Mouse (Mus musculus) embryonic facial prominence, embryonic 11.5 days (tissue): ENCODE results near the gene Stk10. TPM values are rescaled to one million over a fixed set of nuclear protein-coding genes. Genes with fewer than 3 reads are reported as not detected.

Experiments
- ATAC-seq: fragments of 200-750 bp; cut with Nextera tagmentation; replicated peaks from 2 replicates; pipeline ENCODE4 v1.8.0; 2017; ENCODE audit warnings: low read depth; ENCODE audit not compliant: insufficient number of reproducible peaks, low FRiP score, low TSS enrichment
- DNase-seq: peaks from one replicate; pipeline ENCODE4 v3.0.0-alpha.2; 2015; ENCODE audit warnings: low spot score
- H3K27ac ChIP-seq: fragments of 300-500 bp; sonication (generic); replicated peaks from 2 replicates; pipeline ENCODE4 v1.5.1; 2014; ENCODE audit warnings: mild to moderate bottlenecking, low read depth, low read length, control low read depth
- H3K27me3 ChIP-seq: fragments of 300-500 bp; sonication (generic); 2 replicates; pipeline ENCODE4 v1.6.1; 2014; ENCODE audit warnings: mild to moderate bottlenecking, low read length, moderate library complexity, mixed read lengths; ENCODE audit not compliant: control insufficient read depth, insufficient read depth
- H3K36me3 ChIP-seq: fragments of 300-500 bp; sonication (generic); replicated peaks from 2 replicates; pipeline ENCODE4 v1.6.1; 2014; ENCODE audit warnings: low read depth, mild to moderate bottlenecking, low read length, moderate library complexity, mixed read lengths; ENCODE audit not compliant: control insufficient read depth, insufficient read depth
- H3K4me1 ChIP-seq: fragments of 300-500 bp; sonication (generic); 2 replicates; pipeline ENCODE4 v1.6.1; 2014; ENCODE audit warnings: low read length, mixed read lengths; ENCODE audit not compliant: control insufficient read depth, insufficient read depth
- H3K4me2 ChIP-seq: fragments of 300-500 bp; sonication (generic); 2 replicates; pipeline ENCODE4 v1.6.1; 2014; ENCODE audit warnings: low read depth, mild to moderate bottlenecking, control low read depth, low read length, moderate library complexity
- H3K4me3 ChIP-seq: fragments of 300-500 bp; sonication (generic); 2 replicates; pipeline ENCODE4 v1.5.1; 2014; ENCODE audit warnings: low read depth, low read length, control low read depth
- H3K9ac ChIP-seq: fragments of 300-500 bp; sonication (generic); replicated peaks from 2 replicates; pipeline ENCODE4 v1.6.1; 2014; ENCODE audit warnings: mild to moderate bottlenecking, control low read depth, low read length
- H3K9me3 ChIP-seq: fragments of 300-500 bp; sonication (generic); replicated peaks from 2 replicates; pipeline ENCODE4 v1.6.1; 2016; ENCODE audit warnings: mild to moderate bottlenecking, low read length, inconsistent platforms, mixed read lengths; ENCODE audit not compliant: control insufficient read depth
- WGBS: fragments of 180-500 bp; shearing (Covaris S2); extraction: QIAGEN DNeasy Blood & Tissue Kit; methylation state at CpG from one replicate; pipeline ENCODE4 v1.1.7; 2014; 5-methylcytosine and 5-hydroxymethylcytosine counted together
- polyA plus RNA-seq: library from polyadenylated mRNA; unstranded; fragments of >200 nt; fragmentation: Nextera tagmentation; extraction: Ambion mirVana; gene quantifications from 2 replicates; pipeline ENCODE4 v1.2.1, GENCODE M21; 2014

The Stk10 gene
- polyA plus RNA-seq, 1 experiment from 2014 or later, result 1.4 TPM

DNA sequence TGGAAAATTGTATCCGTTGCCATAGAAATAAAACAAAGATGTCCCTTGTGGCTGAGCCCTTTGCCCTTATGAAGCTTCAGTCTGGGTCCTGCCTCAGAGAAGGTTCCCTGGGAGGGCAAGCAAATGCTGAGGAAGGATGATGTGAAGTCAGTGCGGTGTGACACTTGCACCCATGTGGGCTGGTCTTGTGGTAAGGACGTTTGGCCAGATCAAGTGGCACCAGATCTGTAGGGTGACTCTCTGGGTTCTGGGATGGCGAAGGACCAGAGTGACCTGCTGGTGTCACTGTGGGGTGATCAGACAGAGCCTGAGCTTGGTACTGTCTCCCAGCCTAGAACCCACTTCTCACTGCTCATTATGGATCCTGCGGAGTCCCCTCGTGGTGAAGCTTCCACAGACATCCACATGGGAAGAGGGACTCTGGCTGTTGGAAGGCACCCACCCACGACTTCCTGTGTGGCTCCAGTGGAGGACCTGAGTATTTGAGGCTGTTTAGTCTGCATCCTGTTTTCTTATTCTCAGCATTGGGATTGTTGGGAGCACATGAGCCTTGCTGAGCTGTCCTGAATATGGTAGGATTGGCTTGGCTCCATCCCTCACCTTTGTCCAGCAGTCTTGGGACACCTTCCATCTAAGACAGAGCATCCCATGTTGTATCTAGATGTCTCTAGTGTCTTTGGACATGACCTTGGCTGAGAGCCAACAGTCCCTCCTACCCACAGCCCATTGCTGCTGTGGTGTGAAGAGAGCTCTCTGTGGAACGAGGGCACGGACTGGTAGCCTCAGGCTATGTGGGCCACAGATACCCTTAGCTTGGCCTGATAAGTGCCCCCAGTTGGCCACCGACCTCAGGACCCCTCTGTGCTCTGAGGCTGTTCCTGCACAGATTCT, 28.6 kb downstream of the Stk10 start:
- WGBS, result 78% methylated on average over 10 of the region's 10 CpGs
- no peak overlapping the region for H3K27ac ChIP-seq
- H3K27me3 ChIP-seq, result no peaks in the 10 kb centered on the region

DNA sequence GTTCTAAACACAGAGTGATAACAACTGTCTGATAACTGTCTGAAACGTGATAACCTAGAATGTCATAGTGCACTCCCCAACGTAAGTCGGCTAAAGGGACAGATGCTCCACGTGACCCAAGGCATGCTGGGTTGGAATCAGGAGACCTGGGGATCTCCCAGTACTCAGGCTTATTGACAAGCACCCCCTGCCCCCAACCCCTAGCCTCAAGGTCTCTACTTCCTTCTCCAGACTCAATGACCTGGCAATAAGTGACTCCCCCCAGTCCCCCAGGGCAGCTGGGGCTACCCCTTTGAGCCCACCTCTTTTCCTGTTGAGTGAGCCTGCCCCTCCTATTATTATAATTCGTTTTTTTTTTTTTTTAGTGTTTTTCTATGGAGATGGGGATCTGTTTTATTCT, 29.6 kb downstream of the Stk10 start:
- H3K27ac ChIP-seq, result no peak overlapping the region
- H3K27me3 ChIP-seq, result no peaks in the 10 kb centered on the region
- no peak for DNase-seq
- no peaks in the 10 kb centered on the region for H3K9me3 ChIP-seq
- no peak overlapping the region for H3K4me2 ChIP-seq
- no peak overlapping the region for H3K9ac ChIP-seq
- 61% methylated on average over 5 of the region's 5 CpGs for WGBS
- H3K4me3 ChIP-seq, result no peak overlapping the region
- H3K4me1 ChIP-seq, result no peaks in the 10 kb centered on the region
- ATAC-seq, result no peak
- no peaks in the 10 kb centered on the region for H3K36me3 ChIP-seq

More for the DNA sequence above, 28.6 kb downstream of the Stk10 start:
- DNase-seq (no peak), ATAC-seq (no peak)
- Histone ChIP-seq H3K4me3 (no peak overlapping the region), H3K9ac (no peak overlapping the region), H3K4me2 (no peak overlapping the region), H3K4me1 (no peaks in the 10 kb centered on the region), H3K9me3 (no peaks in the 10 kb centered on the region), H3K36me3 (no peaks in the 10 kb centered on the region)

DNA sequence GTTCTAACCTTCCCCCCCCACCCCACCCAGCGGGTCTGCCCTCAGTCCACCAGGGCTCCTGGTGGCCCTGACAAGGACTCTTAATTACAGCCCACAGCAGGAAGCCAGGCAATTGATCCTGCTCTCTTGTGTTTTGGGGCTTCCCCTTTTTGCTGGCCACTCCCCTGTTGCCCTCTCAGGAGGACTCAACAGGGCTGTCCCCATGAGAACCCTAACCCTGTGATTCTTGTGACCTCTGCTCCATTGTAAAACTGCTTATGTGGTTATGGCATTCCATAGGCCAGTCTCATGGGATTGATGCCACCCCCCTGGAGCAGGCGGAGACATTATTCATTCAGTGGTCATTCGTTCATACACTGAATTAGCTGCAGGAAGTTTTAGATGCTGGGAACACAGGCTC, 30.6 kb downstream of the Stk10 start:
- Histone ChIP-seq H3K36me3 (no peaks in the 10 kb centered on the region), H3K27me3 (no peaks in the 10 kb centered on the region), H3K4me1 (no peaks in the 10 kb centered on the region), H3K27ac (no peak overlapping the region), H3K9me3 (no peaks in the 10 kb centered on the region), H3K4me2 (no peak overlapping the region), H3K4me3 (no peak overlapping the region), H3K9ac (no peak overlapping the region)
- 0 out of 2 replicates have a peak, but pooled peaks have one; percentile 25 for ATAC-seq
- DNase-seq, result no peak
- WGBS, result 37% methylated on average over 3 of the region's 3 CpGs

DNA sequence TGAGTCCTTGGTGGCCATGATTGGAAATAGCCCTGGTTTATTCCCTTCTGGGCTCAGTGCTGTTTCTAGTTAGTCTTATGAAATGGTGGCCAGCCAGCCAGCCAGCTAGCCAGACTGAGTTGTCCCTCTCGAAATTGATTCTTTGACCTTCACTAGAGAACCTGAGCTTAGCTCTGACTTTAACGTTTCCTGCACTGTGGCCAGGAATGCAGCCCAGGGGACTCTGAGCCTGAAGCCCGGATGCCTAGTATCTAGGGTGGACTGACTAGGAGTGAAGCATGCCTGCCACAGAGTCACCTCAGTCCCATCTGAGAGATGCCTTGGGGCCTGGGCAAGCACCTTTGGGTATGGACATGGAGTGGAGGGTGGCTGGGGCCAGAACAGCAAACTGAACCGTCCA, 31.5 kb downstream of the Stk10 start:
- DNase-seq (no peak), ATAC-seq (no peak)
- H3K4me1 ChIP-seq, result no peaks in the 10 kb centered on the region
- no peak overlapping the region for H3K27ac ChIP-seq
- no peaks in the 10 kb centered on the region for H3K27me3 ChIP-seq
- no peak overlapping the region for H3K4me2 ChIP-seq
- 38% methylated on average over 4 of the region's 4 CpGs for WGBS
- no peak overlapping the region for H3K4me3 ChIP-seq
- no peak overlapping the region for H3K9ac ChIP-seq
- no peaks in the 10 kb centered on the region for H3K9me3 ChIP-seq
- H3K36me3 ChIP-seq, result no peaks in the 10 kb centered on the region

DNA sequence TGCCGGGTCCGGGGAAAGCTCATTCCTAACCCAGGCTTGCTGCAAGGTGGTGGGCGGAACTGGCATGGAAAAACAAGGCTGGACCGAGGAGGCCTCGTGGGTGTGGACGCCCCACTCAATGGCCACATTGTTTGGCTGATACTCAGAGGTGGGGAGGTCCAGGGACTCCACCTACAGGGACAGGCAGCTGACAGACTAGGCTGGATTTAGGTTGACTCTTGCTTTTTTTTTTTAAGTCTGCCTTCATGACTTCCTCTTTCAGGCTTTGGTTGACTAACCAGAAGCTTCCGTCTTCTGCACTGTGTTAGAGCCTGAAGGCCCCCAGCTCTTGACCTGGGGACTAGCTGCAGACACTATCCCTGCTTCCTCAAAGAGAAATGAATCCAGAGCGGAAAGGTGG, 32.0 kb downstream of the Stk10 start:
- no peaks in the 10 kb centered on the region for H3K4me1 ChIP-seq
- WGBS, result 42% methylated on average over 8 of the region's 8 CpGs
- no peak overlapping the region for H3K4me2 ChIP-seq

DNA sequence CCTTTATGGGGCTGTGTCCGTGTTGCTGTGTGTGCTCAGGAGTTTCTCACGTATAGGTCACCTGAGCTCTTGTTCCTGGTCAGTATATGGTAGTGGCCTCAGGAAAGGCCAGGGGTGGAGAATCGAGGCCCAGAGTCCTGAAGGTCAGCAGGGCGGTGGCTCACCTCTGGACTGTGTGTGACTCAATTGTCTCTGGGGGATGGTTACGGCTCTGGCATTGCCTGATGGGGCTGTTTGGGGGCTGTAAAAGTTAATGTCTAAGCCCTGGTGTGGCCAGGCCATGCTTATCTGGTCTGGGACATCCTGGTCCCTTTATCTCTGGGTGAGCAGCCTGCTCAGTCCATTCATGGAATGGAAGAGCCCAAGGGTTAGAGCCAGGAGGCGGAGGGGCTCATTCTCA, 33.1 kb downstream of the Stk10 start:
- 90% methylated on average over 6 of the region's 6 CpGs for WGBS
- no peak overlapping the region for H3K4me3 ChIP-seq
- ATAC-seq, result no peak

More for the DNA sequence above, 32.0 kb downstream of the Stk10 start:
- H3K36me3 ChIP-seq, result no peaks in the 10 kb centered on the region
- H3K4me3 ChIP-seq, result no peak overlapping the region
- DNase-seq (no peak), ATAC-seq (no peak)
- no peak overlapping the region for H3K9ac ChIP-seq
- H3K27me3 ChIP-seq, result no peaks in the 10 kb centered on the region
- no peaks in the 10 kb centered on the region for H3K9me3 ChIP-seq
- no peak overlapping the region for H3K27ac ChIP-seq

DNA sequence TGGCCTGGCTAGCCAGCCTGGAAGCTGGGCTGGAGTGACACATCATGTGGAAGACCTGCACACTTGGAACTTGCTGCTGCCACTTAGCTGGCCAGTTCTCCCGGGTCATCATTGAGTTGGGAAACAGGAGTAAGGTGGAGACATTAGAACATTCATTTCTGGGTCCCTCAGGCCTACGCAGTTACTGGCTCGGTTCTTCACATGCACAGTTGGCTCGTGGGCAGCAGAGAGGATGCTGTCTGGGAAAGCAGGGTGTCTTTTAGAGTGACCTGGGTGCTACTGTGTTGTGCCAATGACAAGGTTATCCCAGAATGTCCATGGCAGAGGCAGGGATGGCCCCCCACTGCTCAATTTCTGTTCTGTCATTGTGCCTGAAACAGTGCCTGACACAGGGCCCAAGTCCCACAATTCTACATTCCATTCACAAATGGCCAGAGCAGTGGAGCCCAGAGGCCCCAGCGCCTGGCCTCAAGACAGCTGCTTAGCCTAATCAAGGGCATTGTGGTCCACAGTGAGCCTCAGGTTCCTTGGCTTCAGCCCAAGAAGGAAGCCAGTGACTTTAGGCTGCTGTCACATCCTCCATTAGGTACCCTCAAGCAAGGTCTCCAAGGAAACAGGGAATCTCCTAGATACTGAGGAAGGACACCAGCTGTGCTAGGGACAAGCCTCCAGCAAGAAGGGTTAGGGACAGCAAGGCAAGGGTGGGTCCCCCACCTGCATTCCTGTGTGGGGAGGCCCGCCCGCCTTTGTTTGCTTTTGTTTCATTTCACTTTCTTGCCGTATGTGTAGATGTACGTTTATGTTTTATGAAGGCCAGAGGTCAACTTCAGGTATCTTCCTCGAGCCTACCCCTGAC, 34.1 kb downstream of the Stk10 start:
- no peaks in the 10 kb centered on the region for H3K27me3 ChIP-seq
- no peak overlapping the region for H3K27ac ChIP-seq
- no peak overlapping the region for H3K4me2 ChIP-seq
- DNase-seq, result no peak
- no peak overlapping the region for H3K9ac ChIP-seq
- no peak overlapping the region for H3K4me3 ChIP-seq
- ATAC-seq, result no peak
- no peaks in the 10 kb centered on the region for H3K9me3 ChIP-seq
- WGBS, result 83% methylated on average over 10 of the region's 10 CpGs
- no peaks in the 10 kb centered on the region for H3K4me1 ChIP-seq
- H3K36me3 ChIP-seq, result no peaks in the 10 kb centered on the region

More for the DNA sequence above, 33.1 kb downstream of the Stk10 start:
- Histone ChIP-seq H3K36me3 (no peaks in the 10 kb centered on the region), H3K27ac (no peak overlapping the region), H3K4me1 (no peaks in the 10 kb centered on the region), H3K9ac (no peak overlapping the region), H3K27me3 (no peaks in the 10 kb centered on the region), H3K4me2 (no peak overlapping the region), H3K9me3 (no peaks in the 10 kb centered on the region)
- no peak for DNase-seq

DNA sequence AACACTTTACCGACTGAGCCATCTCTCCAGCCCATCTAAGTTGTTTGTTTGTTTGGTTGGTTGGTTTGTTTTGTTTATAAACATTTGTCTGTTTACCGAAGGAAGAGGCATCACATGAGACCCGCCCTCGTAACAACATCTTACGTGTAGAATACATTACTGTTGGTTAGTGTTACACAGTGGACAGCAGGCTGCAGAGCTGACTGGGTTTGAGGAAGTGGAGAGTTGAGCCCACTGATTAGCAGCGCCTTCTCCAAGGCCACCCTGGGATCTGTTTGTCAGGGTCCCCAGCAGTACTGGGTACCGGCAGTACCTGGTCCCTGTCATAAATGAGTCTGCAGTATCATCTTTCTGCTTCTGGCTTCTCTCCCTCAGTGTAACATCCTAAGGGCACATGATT, 35.0 kb downstream of the Stk10 start:
- ATAC-seq (no peak), DNase-seq (no peak)
- Histone ChIP-seq H3K27me3 (no peaks in the 10 kb centered on the region), H3K36me3 (no peaks in the 10 kb centered on the region), H3K4me1 (no peaks in the 10 kb centered on the region), H3K9me3 (no peaks in the 10 kb centered on the region), H3K27ac (no peak overlapping the region), H3K9ac (no peak overlapping the region), H3K4me2 (no peak overlapping the region), H3K4me3 (no peak overlapping the region)
- whole genome bisulfite sequencing, result 89% methylated on average over 7 of the region's 7 CpGs
